Mouse (Mus musculus) cerebellum, postnatal 25 days (tissue): ENCODE data around the gene Btbd8.

Source experiments
- DNase-seq, 2 experiments: peaks; one replicate each; pipeline ENCODE4 v3.0.0; 2021; ENCODE audit warnings: mixed read lengths in 2 of 2

The Btbd8 gene

DNA sequence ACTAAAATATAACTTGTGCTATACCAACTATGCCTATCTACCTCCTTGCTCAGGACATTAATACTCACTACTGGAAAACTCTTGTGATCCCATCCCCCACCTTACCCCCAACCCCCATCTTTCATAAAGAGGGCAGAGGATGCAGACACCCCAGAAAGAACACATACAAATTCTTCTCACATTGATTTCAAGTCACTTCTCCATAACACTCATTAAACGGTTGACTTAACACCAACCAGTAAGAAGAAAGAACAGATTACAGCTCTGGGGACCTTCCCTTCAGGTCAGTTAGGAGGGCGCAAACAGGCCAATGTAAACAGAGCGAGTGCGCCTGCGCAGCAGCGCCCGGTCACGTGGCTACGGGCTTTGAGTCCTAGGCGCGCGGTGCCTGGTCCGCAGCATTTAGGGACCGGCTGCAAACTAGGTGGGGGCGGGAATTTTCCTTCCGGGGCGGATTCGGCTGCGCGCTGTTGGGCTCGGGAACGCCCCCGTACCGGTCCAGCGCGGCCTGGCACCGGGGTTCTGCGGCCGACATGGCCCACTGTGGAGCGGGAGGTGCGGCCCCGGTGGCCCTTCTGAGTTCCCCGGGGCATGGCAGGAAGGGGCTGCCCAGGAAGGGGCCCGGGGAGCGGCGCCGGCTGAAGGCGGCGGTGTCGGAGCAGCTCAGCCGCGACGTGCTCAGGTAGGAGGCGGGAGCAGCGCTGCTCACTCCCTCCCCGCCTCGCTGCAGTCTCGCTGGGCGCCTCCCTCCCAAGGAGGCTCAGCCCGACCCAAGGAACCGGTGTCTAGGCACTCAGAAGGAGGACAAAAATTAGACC lies at the start of gene Btbd8:
Btbd8 (plus strand) TSS at position 534 of the 818 bp plus-strand sequence.
- DNase-seq, result peak; percentile 98

DNA sequence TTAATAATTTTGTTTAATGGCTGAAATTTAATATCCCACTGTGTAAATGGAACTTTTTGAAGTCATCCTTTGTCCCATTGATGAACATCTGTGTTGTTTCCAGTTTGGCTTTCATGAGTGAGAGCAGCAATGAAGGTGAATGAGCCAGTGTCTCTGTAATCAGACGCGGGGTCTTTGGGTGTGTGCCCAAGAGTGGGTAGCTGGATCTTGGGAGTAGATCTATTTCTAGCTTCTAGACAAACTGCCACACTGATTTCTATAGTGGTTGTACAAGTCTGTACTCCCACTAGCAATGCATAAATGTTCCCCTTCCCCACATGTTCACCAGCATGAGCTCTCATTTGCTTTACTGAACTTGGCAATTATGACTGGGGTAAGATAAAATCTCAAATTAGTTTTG lies 48.4 kb upstream of the Btbd8 start:
- DNase-seq, result no peak

DNA sequence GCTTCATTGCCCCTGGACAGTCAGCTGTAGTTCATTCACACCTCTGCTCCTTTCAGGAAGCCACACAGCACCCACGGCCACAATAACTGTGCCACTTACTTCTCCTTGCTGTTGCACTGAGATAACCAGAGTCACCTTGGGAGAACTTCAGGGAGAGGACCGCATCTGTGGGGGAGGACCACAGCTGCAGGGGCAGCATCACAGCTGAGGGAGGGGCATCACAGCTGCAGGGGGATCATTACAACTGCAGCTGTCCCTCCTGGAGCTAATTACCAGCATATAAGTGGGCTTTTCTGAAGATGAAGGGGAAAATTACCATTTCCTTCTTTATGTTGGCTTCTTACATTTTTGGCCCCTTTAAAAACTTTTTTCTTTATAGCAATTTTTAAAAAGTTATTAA lies 43.4 kb upstream of the Btbd8 start:
- DNase-seq, result no peak

DNA sequence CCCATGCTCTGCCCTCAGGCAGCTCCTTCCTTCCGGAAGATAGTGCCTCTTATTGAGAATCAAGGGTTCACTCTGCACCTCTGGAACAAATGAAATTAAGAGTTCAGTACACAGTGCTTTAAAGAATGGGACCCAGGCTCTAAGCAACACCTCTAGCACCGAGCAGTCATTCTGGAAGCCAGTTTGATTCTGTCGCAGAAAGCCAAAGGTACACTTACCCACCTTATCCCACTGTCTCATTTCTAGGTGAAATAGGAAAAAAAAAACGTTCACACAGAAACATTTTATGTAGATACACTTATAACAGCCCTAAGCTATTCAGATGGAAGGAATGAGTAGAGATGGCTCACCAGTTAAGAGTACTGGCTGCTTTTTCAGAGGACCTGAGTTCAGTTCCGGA lies 35.4 kb upstream of the Btbd8 start, which contains the start of gene Ephx4:
Ephx4 (plus strand) TSS at position 301 of the 400 bp plus-strand sequence.
- no peak for DNase-seq

DNA sequence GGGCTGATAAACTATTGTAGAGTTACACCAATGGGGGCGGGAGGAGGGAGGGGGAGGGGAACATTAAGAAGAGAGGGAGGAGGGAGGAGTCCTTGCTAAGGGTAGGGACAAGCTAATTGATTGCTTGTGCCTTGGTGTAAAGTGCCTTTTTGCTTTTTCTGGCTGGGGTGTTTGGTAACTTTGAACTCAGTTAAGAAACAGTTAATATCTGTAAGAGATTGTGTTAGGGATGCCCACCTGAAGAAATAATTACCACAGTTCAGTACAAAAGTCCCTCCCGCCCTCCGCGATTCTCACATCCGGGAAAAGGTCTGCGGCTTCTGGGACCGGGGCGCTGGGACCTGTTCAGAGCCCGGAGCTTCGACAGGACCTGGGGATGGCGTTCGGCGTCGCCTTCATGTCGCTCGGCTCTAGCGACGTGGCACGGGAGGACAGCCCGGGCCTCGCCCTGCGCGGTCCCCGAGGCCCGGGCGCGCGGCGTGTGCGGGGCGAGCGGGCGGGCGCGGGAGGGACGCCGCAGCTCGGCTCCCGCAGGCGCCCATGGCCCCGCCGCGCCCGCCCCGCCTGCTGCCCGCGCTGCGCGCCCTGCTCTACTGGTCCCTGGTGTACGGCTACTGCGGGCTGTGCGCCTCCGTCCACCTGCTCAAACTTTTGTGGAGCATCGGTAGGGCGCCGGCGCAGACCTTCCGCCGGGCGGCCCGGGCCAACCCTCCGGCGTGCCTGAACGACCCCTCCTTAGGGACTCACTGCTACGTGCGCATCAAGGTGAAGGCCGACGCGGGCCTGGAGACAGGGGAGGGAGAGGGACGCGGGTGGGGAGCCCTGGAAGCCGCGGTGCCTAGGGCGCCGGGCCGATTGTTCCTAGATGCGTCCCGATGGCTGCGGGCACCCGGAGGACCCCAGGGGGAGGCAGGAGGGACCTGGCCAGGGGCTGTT lies 34.5 kb upstream of the Btbd8 start:
- DNase-seq, result peak; percentile 75 to 77

DNA sequence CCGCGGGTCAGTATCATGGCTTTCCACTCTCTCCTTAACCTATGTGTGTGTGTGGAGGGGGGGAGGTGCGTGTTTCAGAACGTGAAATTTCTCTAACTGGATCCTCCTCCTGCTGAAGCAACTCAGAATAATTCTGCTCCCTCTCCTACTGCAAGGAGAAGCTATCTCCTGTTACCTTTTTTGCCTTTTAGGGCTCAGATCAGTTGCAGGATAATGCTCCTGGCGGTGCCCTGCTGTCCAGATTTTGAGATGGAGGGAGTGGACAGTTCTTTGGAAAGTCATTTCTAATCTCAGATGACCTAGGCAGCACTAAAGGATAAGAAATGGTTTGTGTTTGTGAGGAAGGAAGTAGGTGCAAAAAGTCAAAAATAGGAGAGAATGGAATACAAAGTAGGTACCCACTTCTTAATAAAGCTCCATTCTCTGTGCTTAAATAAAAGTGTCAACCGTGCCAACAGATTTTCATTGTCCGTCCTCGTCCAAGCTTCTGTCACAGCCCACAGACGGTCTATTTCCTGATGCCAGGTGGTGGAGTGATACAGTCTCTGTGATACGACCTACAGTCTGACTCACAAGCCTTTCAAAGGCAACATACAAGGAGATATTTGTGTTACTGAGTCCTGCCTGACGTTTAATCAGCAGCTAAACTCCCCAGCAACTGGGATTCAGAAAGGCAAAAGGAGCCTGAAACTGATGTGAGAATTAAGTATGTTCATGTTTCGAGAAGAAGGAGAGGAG lies 33.7 kb upstream of the Btbd8 start:
- DNase-seq, result peak; percentile 53 to 60

DNA sequence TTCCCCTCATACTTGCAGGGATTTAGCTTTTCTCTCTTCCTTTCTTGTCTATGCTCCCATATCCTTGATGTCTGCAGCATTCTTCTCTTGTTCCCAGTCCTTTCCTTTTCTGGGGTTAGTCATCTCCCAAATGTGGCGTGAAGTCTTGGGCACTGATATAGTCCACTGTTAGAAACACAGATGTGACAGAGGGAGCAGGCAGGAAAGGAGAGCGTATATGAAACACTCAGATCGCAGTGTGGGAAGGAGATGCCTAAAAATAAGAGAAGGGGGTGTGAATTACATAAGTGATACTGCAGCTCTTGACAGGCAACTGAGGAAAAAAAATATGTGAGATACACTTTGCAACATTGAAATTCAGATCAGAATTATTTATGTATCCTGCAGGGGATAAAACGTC lies 32.4 kb upstream of the Btbd8 start:
- no peak for DNase-seq

DNA sequence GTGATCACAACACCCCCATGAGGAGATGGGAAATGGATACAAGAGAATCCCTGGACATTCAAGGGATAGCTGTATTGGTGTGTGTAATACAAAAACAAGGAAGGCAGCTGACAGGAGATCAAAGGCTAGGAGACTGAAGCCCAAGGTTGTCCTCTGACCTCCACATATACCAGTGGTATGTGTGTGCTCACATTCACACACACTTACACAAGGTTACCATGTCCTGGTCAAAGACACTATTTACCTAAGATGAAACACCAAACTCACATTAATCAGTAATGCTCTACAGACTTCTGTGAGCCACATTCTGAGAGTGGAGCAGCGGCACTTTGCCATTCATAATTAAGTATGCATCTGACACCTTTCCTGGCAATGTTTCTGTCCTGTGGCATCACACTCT lies 27.5 kb upstream of the Btbd8 start:
- no peak for DNase-seq

DNA sequence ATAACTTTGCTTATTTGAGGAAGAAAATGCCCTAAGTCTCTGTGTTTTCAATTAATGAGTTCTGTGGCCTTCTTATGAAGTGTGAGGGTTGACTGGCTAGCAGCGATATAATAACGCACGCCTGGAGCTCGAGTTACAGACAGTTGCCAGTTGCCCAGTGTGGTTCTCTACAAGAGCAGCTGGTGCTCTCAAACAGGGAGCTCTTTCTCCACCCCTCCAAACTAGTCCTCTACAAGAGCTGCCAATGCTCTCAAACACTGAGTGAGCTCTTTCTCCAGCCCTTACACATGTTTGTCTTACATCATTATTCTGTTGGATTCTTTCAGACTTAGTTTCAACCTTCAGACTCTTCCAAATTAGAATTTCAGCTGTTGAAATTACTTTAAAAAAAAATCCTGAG lies 26.5 kb upstream of the Btbd8 start:
- DNase-seq, result peak; percentile 30 to 41

DNA sequence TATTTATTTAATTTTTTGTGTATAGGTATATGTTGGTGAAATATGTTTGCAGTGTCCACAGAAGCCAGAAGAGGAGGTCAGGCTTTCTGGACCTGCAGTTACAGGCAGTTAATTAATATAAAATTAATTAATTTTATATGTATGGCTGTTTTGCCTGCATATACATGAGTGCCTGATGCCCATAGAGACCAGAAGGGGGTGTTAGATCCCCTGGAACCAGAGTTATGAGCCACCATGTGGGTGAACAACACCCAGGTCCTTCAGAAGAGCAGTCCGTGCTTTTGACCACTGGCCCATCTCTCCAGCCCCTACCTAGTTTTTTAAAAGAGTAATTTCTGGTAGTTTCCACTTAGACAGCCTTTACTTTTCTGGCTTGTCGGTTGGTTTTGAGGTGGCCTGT lies 25.5 kb upstream of the Btbd8 start:
- DNase-seq, result no peak

DNA sequence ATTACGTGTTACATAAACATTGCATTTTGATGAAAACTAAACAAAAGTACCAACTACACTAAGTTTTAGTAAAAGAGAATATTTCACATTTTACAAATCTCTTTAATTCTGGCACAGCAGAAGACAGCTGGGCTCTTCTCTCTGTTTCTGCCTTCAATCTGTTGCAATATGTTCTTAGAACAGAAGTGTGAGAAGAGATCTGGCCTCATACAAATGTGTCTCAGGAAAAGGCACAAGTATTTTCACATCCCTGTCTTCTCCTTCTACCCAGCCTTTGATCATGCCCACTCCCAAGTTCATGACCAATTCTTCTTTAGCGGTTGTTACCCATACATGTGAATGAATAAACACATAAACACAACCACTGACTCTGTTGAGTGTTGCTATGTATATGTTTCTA lies 22.7 kb upstream of the Btbd8 start:
- DNase-seq, result no peak

DNA sequence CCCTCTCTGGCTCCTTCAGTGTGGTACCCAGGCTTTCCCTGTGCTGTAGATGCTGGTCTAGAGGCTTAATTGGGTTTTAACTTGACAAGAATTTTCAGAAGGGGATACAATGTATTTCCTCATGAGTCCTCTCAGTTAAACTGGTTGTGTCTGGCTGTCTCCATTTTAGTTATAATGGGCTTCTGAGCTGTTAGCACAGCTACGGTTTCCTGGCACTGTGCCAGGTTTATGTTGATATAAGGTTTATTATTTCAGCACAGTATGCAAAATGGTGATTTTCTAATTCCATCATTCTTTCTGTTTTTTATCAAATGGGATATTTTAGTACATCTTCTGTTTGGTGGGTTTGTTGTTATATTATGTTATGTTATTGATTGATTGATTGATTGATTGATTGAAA lies 16.1 kb upstream of the Btbd8 start:
- no peak for DNase-seq

DNA sequence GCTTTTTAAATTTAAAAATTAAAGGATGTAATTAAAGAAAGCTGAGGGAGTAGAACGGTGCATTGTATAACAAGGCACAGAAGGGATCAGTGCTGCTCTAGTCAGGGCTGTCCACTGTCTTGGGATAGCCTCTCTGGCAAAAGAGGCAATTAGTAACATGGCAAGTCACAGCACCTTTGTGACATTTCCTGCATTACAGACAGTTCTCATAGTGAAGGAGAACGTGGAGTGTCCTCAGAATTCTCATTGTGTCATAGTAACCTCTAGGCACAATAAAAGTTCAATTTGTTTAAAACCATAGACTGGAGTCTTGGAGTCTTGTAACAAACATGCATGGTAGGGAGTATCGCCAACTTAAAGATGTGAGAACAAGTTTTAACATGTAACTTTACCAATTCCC lies 6.5 kb upstream of the Btbd8 start, which contains the start of gene Lpcat2b:
Lpcat2b (plus strand) TSS at position 301 of the 400 bp plus-strand sequence.
- DNase-seq, result no peak

DNA sequence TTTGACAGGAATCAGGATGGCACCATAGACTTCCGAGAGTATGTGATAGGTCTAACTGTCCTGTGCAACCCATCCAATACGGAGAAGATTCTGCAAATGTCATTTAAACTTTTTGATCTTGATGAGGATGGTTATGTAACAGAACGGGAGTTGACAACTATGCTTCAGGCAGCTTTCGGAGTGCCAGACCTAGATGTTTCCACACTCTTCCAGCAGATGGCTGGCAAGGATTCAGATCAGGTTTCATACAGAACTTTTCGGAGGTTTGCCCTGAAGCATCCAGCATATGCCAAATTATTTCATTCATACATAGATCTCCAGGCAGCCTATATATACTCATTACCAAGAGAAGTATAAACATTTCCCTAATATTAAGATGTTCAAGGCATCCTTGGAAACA lies 3.8 kb upstream of the Btbd8 start:
- no peak for DNase-seq

DNA sequence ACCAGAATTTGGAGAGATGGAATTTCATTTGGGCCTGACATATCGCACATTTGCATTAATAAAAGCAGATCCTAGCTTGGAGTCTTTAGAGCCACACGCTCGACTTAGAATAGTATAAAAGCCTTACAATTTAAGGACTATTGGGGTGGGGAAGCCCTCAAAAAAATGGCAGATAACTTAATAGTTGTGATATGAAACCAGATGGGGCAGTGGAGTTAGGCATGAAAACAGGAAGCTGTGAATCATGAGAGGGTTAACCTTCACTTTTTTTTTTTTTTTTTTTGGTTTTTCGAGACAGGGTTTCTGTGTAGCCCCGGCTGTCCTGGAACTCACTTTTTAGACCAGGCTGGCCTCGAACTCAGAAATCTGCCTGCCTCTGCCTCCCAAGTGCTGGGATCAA lies 1.6 kb upstream of the Btbd8 start:
- DNase-seq, result no peak

DNA sequence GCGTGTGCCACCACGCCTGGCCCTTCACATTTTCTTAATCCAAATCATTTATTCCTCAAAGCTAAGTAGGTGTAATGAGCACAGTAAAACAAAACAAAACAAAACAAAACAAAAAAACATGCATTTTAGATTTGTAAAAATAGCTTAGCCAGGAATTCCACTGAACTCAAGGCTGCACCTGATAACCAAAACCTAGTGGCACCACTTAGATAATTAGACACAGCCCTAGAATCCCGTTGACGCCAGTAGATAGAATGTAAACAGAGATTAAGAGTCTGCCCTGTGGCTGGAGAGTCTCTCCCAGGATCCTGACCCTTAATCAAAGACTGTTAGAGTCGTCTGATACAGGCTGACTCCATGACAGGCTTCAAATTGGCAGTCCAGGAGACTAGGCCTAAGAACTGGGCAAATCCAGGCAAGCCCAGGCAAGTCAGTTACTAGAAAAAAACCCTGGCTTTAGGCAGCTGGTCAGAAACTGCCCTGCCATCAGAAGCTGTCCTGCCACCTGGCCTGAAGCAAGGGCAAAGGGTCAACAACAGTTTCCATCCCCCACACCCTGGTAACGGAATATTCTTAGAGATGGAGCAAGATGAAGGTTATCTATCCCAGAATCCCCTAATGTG lies 1.1 kb upstream of the Btbd8 start:
- DNase-seq, result peak in 1 of 2 experiments; percentile 11

DNA sequence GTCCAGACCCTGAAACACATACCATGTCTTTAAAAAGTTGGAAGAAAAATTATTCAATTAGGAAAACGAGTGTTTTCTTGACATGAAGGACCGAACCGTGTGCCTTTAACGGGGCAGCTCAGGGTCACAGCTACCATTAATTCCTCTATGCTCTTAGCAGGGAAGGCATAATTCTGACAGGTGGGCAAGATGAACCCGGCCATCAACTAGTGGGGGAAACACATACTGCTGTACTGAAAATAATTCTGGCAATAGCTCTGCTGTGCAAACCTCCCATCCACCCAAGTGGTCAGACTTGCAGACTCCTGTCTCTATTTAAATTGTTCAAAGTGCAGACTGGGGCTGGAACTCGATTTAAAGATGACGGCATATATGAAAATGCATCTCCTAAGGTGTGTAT lies 556 bp downstream of the Btbd8 start:
- no peak for DNase-seq

DNA sequence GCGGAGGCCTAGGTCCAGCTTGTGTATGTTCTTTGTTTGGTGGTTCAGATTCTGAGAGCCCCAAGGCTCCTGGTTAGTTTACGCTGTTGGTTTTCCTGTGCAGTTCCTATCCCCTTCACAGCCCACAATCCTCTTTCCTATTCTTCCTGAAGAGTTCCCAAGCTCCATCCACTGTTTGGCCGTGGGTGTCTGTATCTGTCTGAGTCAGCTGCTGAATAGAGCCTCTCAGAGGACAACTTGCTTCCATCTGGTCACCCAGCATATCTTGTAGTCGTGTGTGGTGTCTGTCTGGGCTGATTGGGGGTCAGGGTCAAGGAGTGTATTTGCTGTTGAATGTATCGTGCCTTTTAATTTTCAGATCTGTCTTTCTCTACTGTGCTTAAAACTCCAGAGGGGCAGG lies 4.1 kb downstream of the Btbd8 start:
- DNase-seq, result no peak

DNA sequence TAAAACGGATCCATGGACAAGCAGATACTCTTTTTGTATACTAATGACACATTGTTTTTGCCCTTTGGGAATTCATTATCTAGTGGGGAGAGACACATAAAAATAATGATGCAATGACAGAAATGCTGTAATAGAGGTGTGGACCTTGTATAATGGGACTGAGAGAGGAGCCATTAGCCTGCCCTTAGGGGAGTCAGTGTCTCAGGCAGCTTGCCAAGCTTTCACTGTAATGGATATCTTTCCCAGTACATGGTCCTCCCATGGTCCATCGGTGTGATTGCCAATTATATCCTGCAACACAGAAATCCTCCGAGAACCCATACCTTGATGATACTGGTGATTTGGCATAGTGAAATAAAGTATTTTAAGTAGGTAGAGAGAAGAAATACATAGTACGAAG lies 6.5 kb downstream of the Btbd8 start:
- no peak for DNase-seq

DNA sequence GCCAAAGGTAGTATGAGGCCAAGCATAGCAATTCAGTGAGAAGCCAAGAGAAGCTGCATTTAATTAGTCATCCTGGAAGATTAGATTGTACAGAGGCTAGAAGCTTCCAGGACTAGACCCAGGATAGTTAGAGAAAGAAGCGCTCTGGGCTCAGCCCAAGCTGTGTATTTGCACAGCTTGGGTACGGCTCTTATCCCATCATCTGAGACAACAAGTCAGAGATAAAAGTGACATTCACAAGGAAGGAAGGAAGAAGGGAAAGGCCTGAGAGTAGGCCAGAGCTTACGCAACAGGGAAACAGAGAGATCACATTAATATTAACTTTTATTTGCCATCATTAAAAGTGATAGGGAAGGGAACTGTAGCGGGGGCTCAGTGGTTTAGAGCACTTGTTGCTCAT lies 10.2 kb downstream of the Btbd8 start:
- no peak for DNase-seq

DNA sequence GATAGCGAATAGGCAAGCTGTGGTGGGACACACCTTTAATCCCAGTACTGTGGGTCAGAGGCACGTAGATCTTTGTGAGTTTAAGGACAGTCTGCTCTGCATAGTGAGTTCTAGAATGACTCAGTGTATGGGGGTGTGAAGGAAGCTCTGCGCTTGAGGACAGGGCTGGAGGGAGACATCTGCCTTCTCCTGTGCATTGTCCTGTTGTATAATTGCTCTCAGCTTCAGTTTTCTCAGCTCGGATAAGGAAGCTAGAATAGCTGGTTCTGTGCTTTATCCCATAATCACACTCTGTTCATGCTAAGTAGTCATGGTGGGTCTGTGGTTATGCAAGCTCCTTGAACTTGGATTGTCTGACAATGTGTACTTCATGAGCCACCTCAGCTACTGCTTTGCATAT lies 11.0 kb downstream of the Btbd8 start:
- no peak for DNase-seq

DNA sequence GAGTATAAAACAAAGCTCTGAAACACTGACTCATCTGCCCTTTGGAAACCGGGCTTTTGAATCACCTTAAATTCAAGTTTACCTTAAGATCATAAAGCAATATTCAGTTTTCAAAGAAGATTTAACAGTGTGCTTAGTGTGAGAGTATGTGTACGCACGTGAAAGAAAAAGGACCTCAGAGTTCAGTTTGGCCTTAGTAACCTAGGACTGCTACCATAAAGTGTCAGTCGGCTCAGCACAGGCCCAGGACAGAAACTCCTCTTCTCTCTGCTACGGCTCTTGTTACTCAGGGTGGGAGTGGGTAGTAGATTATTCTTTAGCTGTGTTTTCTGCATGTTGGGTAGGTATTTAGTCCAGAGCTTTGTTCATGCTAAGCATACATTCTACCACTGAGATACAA lies 11.8 kb downstream of the Btbd8 start:
- no peak for DNase-seq

DNA sequence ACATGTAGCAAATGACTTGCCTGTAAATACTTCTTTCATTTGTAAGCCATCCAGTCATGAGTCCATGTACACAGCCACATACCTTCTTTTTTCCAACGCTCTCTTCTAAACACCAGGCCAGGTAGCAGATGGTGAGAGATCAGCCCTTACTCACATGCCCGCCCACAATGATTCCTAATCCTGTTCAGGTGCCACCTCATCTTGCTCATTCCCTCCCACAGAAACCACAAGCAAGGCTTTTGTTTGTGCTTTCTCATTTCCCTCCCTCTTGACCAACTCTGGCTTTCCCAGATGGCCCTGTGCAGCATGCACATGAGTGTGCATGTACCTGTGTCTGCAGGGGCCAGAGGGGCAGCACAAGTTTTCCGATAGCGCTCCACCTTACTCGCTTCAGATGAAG lies 12.5 kb downstream of the Btbd8 start:
- no peak for DNase-seq
